Mouse (Mus musculus) erythroblast, embryonic 14.5 days (primary cell): ENCODE results near the gene Gm21970.

ENCODE experiments used
- GATA1 ChIP-seq: IDR thresholded peaks from 2 replicates; pipeline ENCODE4 v1.6.1; 2012; ENCODE audit warnings: low read length, inconsistent platforms, mixed read lengths
- TAL1 ChIP-seq: IDR thresholded peaks from 3 replicates; pipeline ENCODE4 v1.6.1; 2012; ENCODE audit warnings: low read length, inconsistent platforms, mixed read lengths

DNA sequence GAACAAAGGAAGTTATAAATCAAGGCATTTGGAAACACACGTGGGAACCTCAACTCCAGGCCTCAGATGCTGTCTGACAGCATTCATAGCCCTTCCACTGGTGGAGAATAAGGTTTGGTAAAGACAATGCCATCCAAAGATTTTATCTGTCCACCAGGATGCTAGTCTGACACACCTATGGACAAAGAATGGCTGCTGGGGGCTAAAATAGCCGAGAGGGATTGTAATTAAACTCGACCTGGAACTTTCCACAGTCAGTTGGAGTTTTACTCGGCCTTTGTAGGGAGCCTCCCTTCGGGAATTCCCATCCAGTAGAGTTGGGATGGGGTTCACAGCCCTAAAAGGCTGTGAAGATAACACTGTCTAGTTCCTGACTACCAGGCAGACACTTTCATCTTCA lies 35.9 kb downstream of the Gm21970 start:
- TF ChIP-seq GATA1 (no peak), TAL1 (no peak)
